Mouse (Mus musculus): ENCODE data around the gene Ergic1.

DNA sequence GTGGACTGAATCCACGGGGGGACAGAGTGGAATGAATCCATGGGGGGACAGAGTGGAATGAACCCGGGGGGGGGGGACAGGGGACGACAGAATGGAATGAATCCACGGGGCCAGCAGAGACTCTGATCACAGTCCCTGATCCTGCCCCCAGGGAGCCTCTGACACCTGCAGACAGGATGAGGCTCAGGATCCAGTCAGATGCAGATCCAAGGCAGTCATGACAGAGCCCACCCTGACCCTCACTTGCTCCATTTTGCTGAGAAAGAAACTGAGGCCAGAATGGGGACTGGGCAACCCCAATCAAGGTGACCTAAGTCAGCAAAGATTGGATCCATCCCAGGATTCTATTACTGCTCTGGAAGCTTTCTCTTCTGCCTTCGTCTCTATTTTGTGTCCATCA, 12.7 kb upstream of the Ergic1 start:
- TF ChIP-seq CTCF (IDR thresholded peaks at IDR 0.05; ENCODE audit: extremely low read depth, insufficient read depth, insufficient read length, insufficient replicate concordance) (no peak), POLR2A (IDR thresholded peaks at IDR 0.05; ENCODE audit: low read depth, low read length) (no peak)
